Mouse (Mus musculus) mammary gland, adult 2 months (tissue): ENCODE results near the gene Psme1. TPM values are rescaled to one million over a fixed set of nuclear protein-coding genes. Genes with fewer than 3 reads are reported as not detected.

Experiments used
- polyA plus RNA-seq: library from polyadenylated mRNA; depleted of rRNA; stranded (reverse); fragments of >200 nt; gene quantifications from 2 replicates; pipeline ENCODE4 v1.2.3, GENCODE M21; 2012; ENCODE audit warnings: low replicate concordance; rRNA removed

Gene Psme1
- polyA plus RNA-seq = 108 and 126 TPM in 2 replicates

GRCm38 (mm10) chr14:55577871-55578667 lies at the start of gene Psme1:
Psme1 (plus strand) TSS chr14:55578123.

GRCm38 (mm10) chr14:55540067-55540786 lies 37.7 kb upstream of the Psme1 start, which contains the start of gene Pck2:
Pck2 (plus strand) TSS chr14:55540266.

GRCm38 (mm10) chr14:55559799-55560201 lies 18.1 kb upstream of the Psme1 start, which contains the start of gene Dcaf11:
Dcaf11 (plus strand) TSS chr14:55560006.

GRCm38 (mm10) chr14:55560202-55561073 lies 17.5 kb upstream of the Psme1 start, which contains the start of gene A730061H03Rik:
A730061H03Rik (minus strand) TSS chr14:55560406.

GRCm38 (mm10) chr14:55575302-55575701 lies 2.6 kb upstream of the Psme1 start, which contains the start of gene Fitm1:
Fitm1 (plus strand) TSS chr14:55575617.

GRCm38 (mm10) chr14:55584702-55585565 lies 7.0 kb downstream of the Psme1 start, which contains the start of gene Emc9:
Emc9 (minus strand) TSS chr14:55585302.

GRCm38 (mm10) chr14:55590748-55591330 lies 12.9 kb downstream of the Psme1 start, which contains the start of gene Psme2:
Psme2 (minus strand) TSS chr14:55591113.

GRCm38 (mm10) chr14:55591331-55591891 lies 13.5 kb downstream of the Psme1 start, which contains the start of gene Rnf31:
Rnf31 (plus strand) TSS chr14:55591708.

GRCm38 (mm10) chr14:55603271-55603632 lies 25.3 kb downstream of the Psme1 start, which contains the start of gene Irf9:
Irf9 (plus strand) TSS chr14:55603571.

GRCm38 (mm10) chr14:55617822-55618221 lies 39.9 kb downstream of the Psme1 start, which contains the start of gene Rec8:
Rec8 (plus strand) TSS chr14:55618037.

Other genes with a start within 250 kb of the Psme1 start
- gene Dhrs4, start 99.4 kb upstream of the Psme1 start, polyA plus RNA-seq = 37.4 and 44.9 TPM in 2 replicates
- gene Carmil3, start 87.5 kb upstream of the Psme1 start, polyA plus RNA-seq = 4.7 and 7.6 TPM in 2 replicates
- 0.04 and 0.06 TPM in 2 replicates for gene Cpne6, start 67.7 kb upstream of the Psme1 start, polyA plus RNA-seq
- gene Nrl, start 53.1 kb upstream of the Psme1 start, polyA plus RNA-seq = not detected in 2 replicates
- 48.9 and 49.2 TPM in 2 replicates for gene Pck2, start 37.9 kb upstream of the Psme1 start, polyA plus RNA-seq
- 81.8 and 97.0 TPM in 2 replicates for gene Dcaf11, start 18.1 kb upstream of the Psme1 start, polyA plus RNA-seq
- 3.3 and 3.4 TPM in 2 replicates for gene A730061H03Rik, start 17.7 kb upstream of the Psme1 start, polyA plus RNA-seq
- gene Fitm1, start 2.5 kb upstream of the Psme1 start, polyA plus RNA-seq = 1.3 and 183 TPM in 2 replicates
- gene Emc9, start 7.2 kb downstream of the Psme1 start, polyA plus RNA-seq = 46.8 and 63.8 TPM in 2 replicates
- 82.9 and 83.0 TPM in 2 replicates for gene Psme2, start 13.0 kb downstream of the Psme1 start, polyA plus RNA-seq
- gene Rnf31, start 13.6 kb downstream of the Psme1 start, polyA plus RNA-seq = 45.2 and 55.3 TPM in 2 replicates
- 87.7 and 150 TPM in 2 replicates for gene Irf9, start 25.4 kb downstream of the Psme1 start, polyA plus RNA-seq
- 1.1 and 1.5 TPM in 2 replicates for gene Rec8, start 39.9 kb downstream of the Psme1 start, polyA plus RNA-seq
- 86.3 and 113 TPM in 2 replicates for gene Ipo4, start 57.8 kb downstream of the Psme1 start, polyA plus RNA-seq
- gene Gm49378, start 59.8 kb downstream of the Psme1 start, polyA plus RNA-seq = 12.4 and 13.1 TPM in 2 replicates
- 79.9 and 86.5 TPM in 2 replicates for gene Tm9sf1, start 65.7 kb downstream of the Psme1 start, polyA plus RNA-seq
- 1.1 and 1.4 TPM in 2 replicates for gene Tssk4, start 72.1 kb downstream of the Psme1 start, polyA plus RNA-seq
- 15.3 and 24.6 TPM in 2 replicates for gene Mdp1, start 82.4 kb downstream of the Psme1 start, polyA plus RNA-seq
- 12.7 and 32.2 TPM in 2 replicates for gene Gmpr2, start 93.8 kb downstream of the Psme1 start, polyA plus RNA-seq
- gene Nedd8, start 94.0 kb downstream of the Psme1 start, polyA plus RNA-seq = 210 and 446 TPM in 2 replicates
- gene Tinf2, start 103.7 kb downstream of the Psme1 start, polyA plus RNA-seq = 12.8 and 15.9 TPM in 2 replicates
- 8.3 and 10.6 TPM in 2 replicates for gene Tgm1, start 135.8 kb downstream of the Psme1 start, polyA plus RNA-seq
- gene Rabggta, start 144.1 kb downstream of the Psme1 start, polyA plus RNA-seq = 51.2 and 52.9 TPM in 2 replicates
- gene Dhrs1, start 167.6 kb downstream of the Psme1 start, polyA plus RNA-seq = 75.4 and 104 TPM in 2 replicates
- gene Nop9, start 167.6 kb downstream of the Psme1 start, polyA plus RNA-seq = 16.8 and 28.9 TPM in 2 replicates
- gene Cideb, start 180.3 kb downstream of the Psme1 start, polyA plus RNA-seq = 2.9 and 3.4 TPM in 2 replicates
- 0.29 and 0.34 TPM in 2 replicates for gene Ltb4r2, start 183.3 kb downstream of the Psme1 start, polyA plus RNA-seq
- gene Ltb4r1, start 187.8 kb downstream of the Psme1 start, polyA plus RNA-seq = 5.1 and 7.6 TPM in 2 replicates
- 41.0 and 55.8 TPM in 2 replicates for gene Adcy4, start 206.0 kb downstream of the Psme1 start, polyA plus RNA-seq
- gene Ripk3, start 210.7 kb downstream of the Psme1 start, polyA plus RNA-seq = 21.9 and 26.5 TPM in 2 replicates
- 28.1 and 37.1 TPM in 2 replicates for gene Nfatc4, start 245.0 kb downstream of the Psme1 start, polyA plus RNA-seq